Mouse (Mus musculus): ENCODE measurements around the gene B4galt7.

GRCm38 (mm10) chr13:55557499-55557898 is 42.2 kb upstream of the B4galt7 start:
- TF ChIP-seq CTCF (IDR thresholded peaks at IDR 0.05; ENCODE audit: insufficient read depth, low read depth, low read length) = no peak
- no peak for TF ChIP-seq POLR2A (IDR thresholded peaks at IDR 0.05; ENCODE audit: insufficient read depth, low read depth, low read length)

All from olfactory bulb, adult 2 months (tissue).